Mouse (Mus musculus): ENCODE results near the gene Tent5c. TPM values are rescaled to one million over a fixed set of nuclear protein-coding genes. Genes with fewer than 3 reads are reported as not detected.

Tent5c gene
- polyA plus RNA-seq, 1 experiment from 2014 or later, result 6.2 TPM

- Histone ChIP-seq H3K4me3 (replicated peaks) (no peak overlapping the region), H3K27me3 (peaks cover 31% of the 10 kb centered on the region), H3K4me1 (peaks cover 1% of the 10 kb centered on the region; the same call in 1 of the 2 replicates), H3K36me3 (replicated peaks) (no peaks in the 10 kb centered on the region), H3K4me2 (no peak overlapping the region), H3K27ac (no peak overlapping the region), H3K9ac (no peak overlapping the region), H3K9me3 (no peaks in the 10 kb centered on the region)
- 94% methylated on average over 5 of the region's 5 CpGs for WGBS
- no peak for ATAC-seq (ENCODE audit: low FRiP score)
Measured at GRCm38 (mm10) chr3:100482971-100483610, 6.0 kb downstream of the Tent5c start.

GRCm38 (mm10) chr3:100482324-100482911 lies 6.7 kb downstream of the Tent5c start:
- H3K27ac ChIP-seq, result no peak overlapping the region
- H3K27me3 ChIP-seq, result peaks cover 24% of the 10 kb centered on the region
- no peak overlapping the region for H3K4me3 ChIP-seq (replicated peaks)
- no peaks in the 10 kb centered on the region for H3K36me3 ChIP-seq (replicated peaks)
- H3K4me1 ChIP-seq, result no peaks in the 10 kb centered on the region
- WGBS, result 63% methylated on average over 7 of the region's 7 CpGs
- peak overlapping the region; percentile 8; the same call in 1 of the 2 replicates for H3K4me2 ChIP-seq
- H3K9ac ChIP-seq, result no peak overlapping the region
- no peak for ATAC-seq (ENCODE audit: low FRiP score)
- no peaks in the 10 kb centered on the region for H3K9me3 ChIP-seq

- H3K9me3 ChIP-seq, result no peaks in the 10 kb centered on the region
- H3K27ac ChIP-seq, result no peak overlapping the region
- no peaks in the 10 kb centered on the region for H3K36me3 ChIP-seq (replicated peaks)
- H3K9ac ChIP-seq, result no peak overlapping the region
- H3K4me1 ChIP-seq, result peaks cover 2% of the 10 kb centered on the region
- ATAC-seq (ENCODE audit: low FRiP score), result no peak
- no peak overlapping the region for H3K4me2 ChIP-seq
- H3K4me3 ChIP-seq (replicated peaks), result no peak overlapping the region
- 81% methylated on average over 7 of the region's 7 CpGs for WGBS
- H3K27me3 ChIP-seq, result peaks cover 4% of the 10 kb centered on the region; the same call in 1 of the 2 replicates
Measured at GRCm38 (mm10) chr3:100480251-100481005, 8.7 kb downstream of the Tent5c start.

GRCm38 (mm10) chr3:100474950-100475472 lies 14.1 kb downstream of the Tent5c start:
- Histone ChIP-seq H3K9ac (no peak overlapping the region), H3K4me3 (replicated peaks) (no peak overlapping the region), H3K9me3 (no peaks in the 10 kb centered on the region), H3K27ac (no peak overlapping the region), H3K4me2 (no peak overlapping the region), H3K27me3 (no peaks in the 10 kb centered on the region), H3K36me3 (replicated peaks) (no peaks in the 10 kb centered on the region), H3K4me1 (peaks cover 8% of the 10 kb centered on the region)
- WGBS, result 49% methylated on average over 8 of the region's 8 CpGs
- no peak for ATAC-seq (ENCODE audit: low FRiP score)

- no peak overlapping the region for H3K4me3 ChIP-seq (replicated peaks)
- WGBS, result 56% methylated on average over 7 of the region's 7 CpGs
- H3K27ac ChIP-seq, result no peak overlapping the region
- H3K4me2 ChIP-seq, result no peak overlapping the region
- no peak for ATAC-seq (ENCODE audit: low FRiP score)
- no peaks in the 10 kb centered on the region for H3K9me3 ChIP-seq
- H3K27me3 ChIP-seq, result no peaks in the 10 kb centered on the region
- H3K36me3 ChIP-seq (replicated peaks), result no peaks in the 10 kb centered on the region
- peaks cover 8% of the 10 kb centered on the region for H3K4me1 ChIP-seq
- no peak overlapping the region for H3K9ac ChIP-seq
Measured at GRCm38 (mm10) chr3:100474536-100474935, 14.6 kb downstream of the Tent5c start.

- no peaks in the 10 kb centered on the region for H3K27me3 ChIP-seq
- 93% methylated on average over 21 of the region's 21 CpGs for WGBS
- H3K4me2 ChIP-seq, result no peak overlapping the region
- H3K4me1 ChIP-seq, result peaks cover 8% of the 10 kb centered on the region
- no peak overlapping the region for H3K4me3 ChIP-seq (replicated peaks)
- no peak overlapping the region for H3K27ac ChIP-seq
- H3K9ac ChIP-seq, result no peak overlapping the region
- H3K9me3 ChIP-seq, result no peaks in the 10 kb centered on the region
- no peak for ATAC-seq (ENCODE audit: low FRiP score)
- no peaks in the 10 kb centered on the region for H3K36me3 ChIP-seq (replicated peaks)
Measured at GRCm38 (mm10) chr3:100473146-100473545, 16.0 kb downstream of the Tent5c start.

GRCm38 (mm10) chr3:100470902-100471301 lies 18.2 kb downstream of the Tent5c start:
- 63% methylated on average over 3 of the region's 3 CpGs for WGBS
- Histone ChIP-seq H3K4me1 (peaks cover 8% of the 10 kb centered on the region), H3K36me3 (replicated peaks) (no peaks in the 10 kb centered on the region), H3K27ac (no peak overlapping the region), H3K27me3 (no peaks in the 10 kb centered on the region), H3K9ac (no peak overlapping the region), H3K9me3 (no peaks in the 10 kb centered on the region), H3K4me3 (replicated peaks) (no peak overlapping the region), H3K4me2 (no peak overlapping the region)
- ATAC-seq (ENCODE audit: low FRiP score), result no peak

GRCm38 (mm10) chr3:100470101-100470500 lies 19.0 kb downstream of the Tent5c start:
- no peak overlapping the region for H3K9ac ChIP-seq
- no peak overlapping the region for H3K4me3 ChIP-seq (replicated peaks)
- no peak for ATAC-seq (ENCODE audit: low FRiP score)
- H3K36me3 ChIP-seq (replicated peaks), result no peaks in the 10 kb centered on the region
- H3K27me3 ChIP-seq, result no peaks in the 10 kb centered on the region
- no peaks in the 10 kb centered on the region for H3K9me3 ChIP-seq
- no peak overlapping the region for H3K27ac ChIP-seq
- H3K4me2 ChIP-seq, result no peak overlapping the region
- H3K4me1 ChIP-seq, result peaks cover 3% of the 10 kb centered on the region
- WGBS, result 87% methylated on average over 3 of the region's 3 CpGs

GRCm38 (mm10) chr3:100466551-100466950 lies 22.6 kb downstream of the Tent5c start:
- Histone ChIP-seq H3K27me3 (no peaks in the 10 kb centered on the region), H3K36me3 (replicated peaks) (no peaks in the 10 kb centered on the region), H3K9me3 (no peaks in the 10 kb centered on the region), H3K4me1 (peaks cover 23% of the 10 kb centered on the region), H3K4me3 (replicated peaks) (no peak overlapping the region), H3K4me2 (no peak overlapping the region), H3K9ac (no peak overlapping the region), H3K27ac (no peak overlapping the region)
- 84% methylated on average over 4 of the region's 4 CpGs for WGBS
- no peak for ATAC-seq (ENCODE audit: low FRiP score)

GRCm38 (mm10) chr3:100464596-100464995 lies 24.5 kb downstream of the Tent5c start:
- Histone ChIP-seq H3K36me3 (replicated peaks) (no peaks in the 10 kb centered on the region), H3K4me3 (replicated peaks) (no peak overlapping the region), H3K27ac (no peak overlapping the region), H3K4me1 (peaks cover 23% of the 10 kb centered on the region), H3K27me3 (no peaks in the 10 kb centered on the region), H3K9ac (no peak overlapping the region), H3K9me3 (no peaks in the 10 kb centered on the region), H3K4me2 (no peak overlapping the region)
- no peak for ATAC-seq (ENCODE audit: low FRiP score)
- WGBS, result 87% methylated on average over 5 of the region's 5 CpGs

- Histone ChIP-seq H3K4me1 (peaks cover 23% of the 10 kb centered on the region), H3K27me3 (no peaks in the 10 kb centered on the region), H3K36me3 (replicated peaks) (no peaks in the 10 kb centered on the region), H3K4me2 (no peak overlapping the region), H3K9ac (no peak overlapping the region), H3K27ac (0 out of 2 replicates have a peak overlapping the region, but pooled peaks have one; percentile 42), H3K4me3 (replicated peaks) (no peak overlapping the region), H3K9me3 (no peaks in the 10 kb centered on the region)
- ATAC-seq (ENCODE audit: low FRiP score), result no peak
- 57% methylated on average over 2 of the region's 2 CpGs for WGBS
Measured at GRCm38 (mm10) chr3:100463959-100464265, 25.2 kb downstream of the Tent5c start.

- H3K36me3 ChIP-seq (replicated peaks), result no peaks in the 10 kb centered on the region
- H3K27me3 ChIP-seq, result no peaks in the 10 kb centered on the region
- H3K9me3 ChIP-seq, result no peaks in the 10 kb centered on the region
- no peak overlapping the region for H3K4me3 ChIP-seq (replicated peaks)
- peak; percentile 24; the same call in 1 of the 2 replicates for ATAC-seq (ENCODE audit: low FRiP score)
- 25% methylated on average over 12 of the region's 12 CpGs for WGBS
- 0 out of 2 replicates have a peak overlapping the region, but pooled peaks have one; percentile 9 for H3K4me2 ChIP-seq
- H3K9ac ChIP-seq, result no peak overlapping the region
- peaks cover 23% of the 10 kb centered on the region for H3K4me1 ChIP-seq
- H3K27ac ChIP-seq, result 0 out of 2 replicates have a peak overlapping the region, but pooled peaks have one; percentile 42
Measured at GRCm38 (mm10) chr3:100463160-100463958, 25.8 kb downstream of the Tent5c start.
